Mouse (Mus musculus) testis, adult 2 months (tissue): ENCODE measurements around the gene Fat2. TPM values are rescaled to one million over a fixed set of nuclear protein-coding genes. Genes with fewer than 3 reads are reported as not detected.

ENCODE experiments used
- H3K27ac ChIP-seq: fragments of 200-500 bp; 2 replicates; pipeline ENCODE4 v1.5.1; 2012; ENCODE audit warnings: low read depth, low read length; ENCODE audit not compliant: control insufficient read depth, insufficient read depth
- H3K27me3 ChIP-seq: fragments of 200-500 bp; 2 replicates; pipeline ENCODE4 v1.6.1; 2012; ENCODE audit warnings: mild to moderate bottlenecking, low read length, moderate library complexity; ENCODE audit not compliant: control insufficient read depth, insufficient read depth
- H3K36me3 ChIP-seq: fragments of 200-500 bp; 2 replicates; pipeline ENCODE4 v1.6.1; 2012; ENCODE audit warnings: mild to moderate bottlenecking, low read length; ENCODE audit not compliant: control insufficient read depth, insufficient read depth
- H3K4me1 ChIP-seq: fragments of 200-500 bp; 2 replicates; pipeline ENCODE4 v1.6.1; 2012; ENCODE audit warnings: low read length; ENCODE audit not compliant: control insufficient read depth, insufficient read depth
- H3K4me3 ChIP-seq: fragments of 200-500 bp; 2 replicates; pipeline ENCODE4 v1.5.1; 2012; ENCODE audit warnings: low read depth, mild to moderate bottlenecking, low read length, moderate library complexity, mixed read lengths; ENCODE audit not compliant: control insufficient read depth
- CTCF ChIP-seq: fragments of 200-500 bp; IDR thresholded peaks from 2 replicates; pipeline ENCODE4 v1.5.1; 2012; ENCODE audit warnings: low read depth, mild to moderate bottlenecking, inconsistent platforms, low read length, moderate library complexity; ENCODE audit not compliant: control insufficient read depth, insufficient read depth, insufficient replicate concordance
- POLR2A ChIP-seq: fragments of 200-500 bp; IDR thresholded peaks from 2 replicates; pipeline ENCODE4 v1.6.1; 2012; ENCODE audit warnings: low read depth, mild to moderate bottlenecking, inconsistent platforms, low read length, moderate library complexity; ENCODE audit not compliant: control insufficient read depth
- polyA plus RNA-seq: library from polyadenylated mRNA; depleted of rRNA; stranded (reverse); fragments of >200 nt; gene quantifications from 2 replicates; pipeline ENCODE4 v1.2.3, GENCODE M21; 2012; rRNA removed

Gene Fat2
- polyA plus RNA-seq = 0.01 and 0.07 TPM in 2 replicates

DNA sequence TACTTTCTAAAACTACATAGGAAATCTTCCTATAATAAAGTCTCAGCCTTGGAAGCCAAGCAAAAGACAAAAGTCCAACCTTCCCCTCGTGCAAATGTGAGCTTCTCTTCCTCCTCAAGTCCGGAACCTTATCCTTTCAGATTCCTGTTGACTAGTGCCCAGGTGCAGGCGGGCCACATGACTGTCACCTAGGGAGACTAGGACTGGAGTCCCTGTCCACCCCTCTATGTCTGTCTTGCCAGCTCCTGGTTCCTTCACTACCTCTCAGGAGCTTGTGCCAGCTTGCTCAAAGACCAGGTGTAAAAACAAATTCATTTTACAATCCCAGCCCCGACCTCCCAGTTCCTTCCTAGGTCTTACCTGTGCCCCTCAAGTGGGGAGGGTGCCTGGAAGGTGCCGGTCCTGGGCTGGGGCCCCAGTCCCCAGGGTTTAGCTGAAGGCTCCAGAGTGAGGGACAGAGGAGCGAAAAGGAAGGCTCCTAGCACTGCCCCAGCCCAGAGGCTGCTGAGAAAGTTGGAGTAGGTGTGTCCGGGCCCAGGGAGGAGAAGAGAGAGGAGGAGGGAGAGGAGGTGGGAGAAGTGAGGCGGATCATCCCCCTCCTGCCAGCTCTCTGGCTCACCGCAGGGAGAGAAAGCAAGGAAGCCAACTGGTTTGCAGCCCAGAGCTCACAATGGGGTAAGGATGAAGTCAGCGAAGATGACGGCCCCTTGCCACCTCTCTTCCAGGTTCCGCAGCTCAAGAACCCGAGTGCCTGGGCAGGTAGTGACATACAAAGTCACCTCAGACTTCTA is at the start of gene Fat2:
Fat2 (minus strand) TSS at position 464 of the 791 bp plus-strand sequence.
- Histone ChIP-seq H3K4me3 (no peak within 1 kb of the TSS), H3K36me3 (no peaks in the 10 kb centered on the region), H3K4me1 (no peaks in the 10 kb centered on the region), H3K27ac (no peak within 1 kb of the TSS), H3K27me3 (no peaks in the 10 kb centered on the region)
- TF ChIP-seq CTCF = no peak
- TF ChIP-seq POLR2A = no peak

DNA sequence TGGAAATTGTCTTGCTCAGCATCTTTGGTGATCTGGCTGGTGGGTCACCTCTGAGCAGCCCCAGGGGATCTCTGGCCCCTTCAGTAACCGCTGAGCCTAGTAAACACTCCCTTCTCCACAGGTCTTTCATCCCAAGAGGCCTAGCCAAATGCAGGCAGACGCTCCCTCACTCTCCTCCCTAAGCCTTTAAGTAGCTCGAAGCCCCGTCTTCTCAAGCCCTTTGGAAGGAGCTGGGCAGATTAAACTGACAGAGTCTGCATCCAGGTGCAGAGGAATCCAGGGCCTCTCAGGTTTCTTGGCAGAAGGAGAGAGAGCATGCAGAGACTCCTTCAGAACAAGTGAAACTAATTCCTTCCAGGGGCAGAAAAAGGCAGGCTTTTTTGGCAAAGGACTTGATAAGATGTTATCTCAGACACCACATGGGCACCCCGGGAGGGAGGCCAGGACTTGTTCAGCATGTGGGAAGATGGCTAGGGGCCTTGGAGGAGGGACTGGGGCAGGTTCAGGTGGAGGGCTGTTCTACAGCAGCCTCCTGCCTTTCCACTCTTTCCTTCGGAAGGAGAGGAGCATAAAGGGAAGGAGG is 47.2 kb upstream of the Fat2 start:
- Histone ChIP-seq H3K4me3 (no peak overlapping the region), H3K27ac (no peak overlapping the region), H3K36me3 (no peaks in the 10 kb centered on the region), H3K27me3 (no peaks in the 10 kb centered on the region), H3K4me1 (peaks cover 2% of the 10 kb centered on the region; the same call in 1 of the 2 replicates)
- TF ChIP-seq CTCF = no peak
- TF ChIP-seq POLR2A = no peak

DNA sequence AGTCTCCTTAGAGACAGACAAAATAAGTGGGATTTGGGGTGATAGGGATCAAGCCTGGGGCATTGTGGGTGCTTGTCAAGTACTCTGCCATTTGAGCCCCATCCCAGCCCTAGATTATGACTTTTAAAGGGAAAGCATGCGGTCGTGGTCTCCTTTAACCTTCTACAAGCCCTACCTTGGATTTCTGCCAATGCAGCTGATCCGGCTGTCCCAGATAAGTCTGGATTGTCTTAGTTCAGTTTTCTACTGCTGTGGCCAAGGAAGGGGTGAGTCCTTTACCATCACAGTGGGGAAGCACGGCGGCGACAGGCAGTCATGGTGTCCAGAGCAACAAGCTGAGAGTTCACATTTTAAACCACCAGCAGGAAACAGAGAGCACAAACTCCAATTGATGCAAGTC is 44.5 kb upstream of the Fat2 start:
- Histone ChIP-seq H3K27me3 (no peaks in the 10 kb centered on the region), H3K27ac (no peak overlapping the region), H3K4me3 (no peak overlapping the region), H3K4me1 (no peaks in the 10 kb centered on the region), H3K36me3 (no peaks in the 10 kb centered on the region)
- TF ChIP-seq CTCF (no peak), POLR2A (no peak)

DNA sequence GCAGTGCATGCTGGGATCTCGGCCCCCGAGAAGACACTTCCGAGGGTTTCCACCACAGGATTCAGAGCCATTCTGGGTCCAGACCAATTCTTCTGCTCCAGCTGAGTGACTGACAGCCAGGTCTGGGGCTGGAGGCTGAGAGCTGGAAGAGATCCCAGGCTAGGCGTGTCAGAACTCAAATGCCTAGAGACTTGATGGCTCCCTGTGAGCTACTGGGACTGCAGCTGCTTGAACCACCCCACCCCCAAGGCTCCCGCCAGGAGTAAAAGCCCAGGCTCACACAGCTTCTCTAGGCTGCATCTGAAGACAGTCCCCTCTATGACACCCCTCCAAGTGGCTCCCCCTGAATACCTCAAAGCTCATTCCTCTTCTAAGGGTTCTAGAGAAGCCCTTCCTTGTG is 42.0 kb upstream of the Fat2 start:
- Histone ChIP-seq H3K36me3 (no peaks in the 10 kb centered on the region), H3K4me3 (no peak overlapping the region), H3K27ac (no peak overlapping the region), H3K27me3 (no peaks in the 10 kb centered on the region), H3K4me1 (peaks cover under 1% of the 10 kb centered on the region; the same call in 1 of the 2 replicates)
- TF ChIP-seq CTCF (no peak), POLR2A (no peak)

DNA sequence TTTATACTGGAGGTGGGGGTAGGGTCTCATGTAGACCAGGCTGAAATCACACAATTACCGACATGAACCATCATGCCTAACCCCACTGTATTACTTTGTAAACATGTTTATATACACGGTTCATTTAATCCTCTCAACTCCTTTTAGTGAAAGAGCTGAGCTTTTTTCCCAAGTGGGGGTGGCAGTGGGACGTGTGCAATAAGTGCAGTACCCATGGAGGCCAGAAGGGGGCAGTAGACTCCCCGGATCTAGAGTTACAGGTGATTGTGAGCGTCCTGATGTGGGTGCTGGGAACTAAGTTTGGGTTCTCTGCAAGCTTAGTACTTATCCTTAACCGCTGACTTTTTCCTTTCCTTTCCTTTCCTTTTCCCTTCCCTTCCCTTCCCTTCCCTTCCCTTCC is 37.5 kb upstream of the Fat2 start:
- Histone ChIP-seq H3K4me3 (peak overlapping the region; percentile 40; the same call in 1 of the 2 replicates), H3K27ac (no peak overlapping the region), H3K27me3 (no peaks in the 10 kb centered on the region), H3K36me3 (no peaks in the 10 kb centered on the region), H3K4me1 (peaks cover 3% of the 10 kb centered on the region)
- TF ChIP-seq POLR2A (no peak), CTCF (peak; percentile 88)

DNA sequence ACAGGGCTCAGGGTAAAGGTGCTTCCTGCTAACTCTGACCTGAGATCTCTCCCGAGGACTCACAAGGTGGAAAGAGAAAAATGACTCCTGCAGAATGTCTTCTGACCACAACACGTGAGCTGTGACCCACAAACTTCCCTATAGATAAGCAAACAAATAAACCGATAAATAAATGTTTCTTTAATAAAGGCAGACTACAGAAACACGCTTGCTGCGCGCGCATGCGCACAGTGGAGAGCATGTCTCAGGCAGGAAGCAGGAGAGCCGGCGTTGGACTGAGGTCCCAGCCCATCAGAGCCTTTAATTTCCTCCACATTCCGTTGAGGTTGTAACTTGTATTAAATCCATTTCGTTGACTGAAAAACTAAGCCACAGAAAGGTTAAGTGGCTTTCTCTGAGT is 37.0 kb upstream of the Fat2 start:
- Histone ChIP-seq H3K36me3 (no peaks in the 10 kb centered on the region), H3K4me3 (peak overlapping the region; percentile 40; the same call in 1 of the 2 replicates), H3K4me1 (peaks cover 3% of the 10 kb centered on the region), H3K27ac (no peak overlapping the region), H3K27me3 (no peaks in the 10 kb centered on the region)
- no peak for TF ChIP-seq POLR2A
- no peak for TF ChIP-seq CTCF

DNA sequence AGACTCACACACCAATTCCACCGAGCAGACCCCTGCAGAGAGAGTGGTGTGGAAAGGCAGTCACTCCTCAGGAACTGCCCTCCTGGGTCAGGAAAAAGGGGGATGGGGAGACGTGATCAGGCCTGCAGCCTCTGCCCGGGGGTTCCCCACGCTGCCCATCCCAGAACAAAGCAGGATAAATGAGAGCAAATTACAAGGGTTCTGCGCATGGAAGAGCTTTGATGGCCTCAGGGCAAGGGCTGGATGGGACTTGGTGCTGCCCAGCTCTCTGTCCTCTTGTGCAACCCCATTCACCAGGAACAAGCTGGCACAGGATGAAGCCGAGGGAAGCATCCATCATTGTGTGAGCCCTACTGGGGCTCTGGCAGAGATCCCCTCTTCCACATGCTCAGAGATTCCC is 35.6 kb upstream of the Fat2 start:
- Histone ChIP-seq H3K36me3 (no peaks in the 10 kb centered on the region), H3K4me3 (no peak overlapping the region), H3K27ac (no peak overlapping the region), H3K27me3 (no peaks in the 10 kb centered on the region), H3K4me1 (peaks cover 3% of the 10 kb centered on the region)
- no peak for TF ChIP-seq CTCF
- no peak for TF ChIP-seq POLR2A

DNA sequence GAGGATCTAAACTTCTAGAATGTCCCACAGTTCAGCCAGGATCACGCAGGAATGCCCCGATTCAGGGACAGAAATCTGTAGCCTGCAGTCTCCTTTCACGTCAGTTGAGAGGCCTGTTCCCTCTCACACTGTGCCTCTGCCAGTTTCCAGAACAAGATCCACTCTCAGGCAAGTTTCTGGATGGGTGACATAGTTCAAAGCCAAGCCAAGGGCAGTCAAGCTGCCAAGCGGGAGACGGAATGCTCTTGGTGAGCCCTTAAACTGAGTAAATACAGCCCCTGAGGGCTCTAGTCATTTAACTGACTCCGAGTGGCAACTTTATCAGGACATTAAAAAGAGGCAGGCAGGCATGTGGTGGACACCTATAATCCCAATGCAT is 32.7 kb upstream of the Fat2 start:
- Histone ChIP-seq H3K27ac (no peak overlapping the region), H3K4me3 (no peak overlapping the region), H3K36me3 (no peaks in the 10 kb centered on the region), H3K4me1 (peaks cover 3% of the 10 kb centered on the region), H3K27me3 (no peaks in the 10 kb centered on the region)
- no peak for TF ChIP-seq POLR2A
- TF ChIP-seq CTCF = no peak
